Mouse (Mus musculus) cerebellum, postnatal 14 days (tissue): ENCODE results near the gene Mllt3.

Experiments used
- DNase-seq, 2 experiments: peaks; one replicate each; pipeline ENCODE4 v3.0.0; 2021; ENCODE audit warnings: mixed read lengths in 2 of 2

Gene Mllt3

DNA sequence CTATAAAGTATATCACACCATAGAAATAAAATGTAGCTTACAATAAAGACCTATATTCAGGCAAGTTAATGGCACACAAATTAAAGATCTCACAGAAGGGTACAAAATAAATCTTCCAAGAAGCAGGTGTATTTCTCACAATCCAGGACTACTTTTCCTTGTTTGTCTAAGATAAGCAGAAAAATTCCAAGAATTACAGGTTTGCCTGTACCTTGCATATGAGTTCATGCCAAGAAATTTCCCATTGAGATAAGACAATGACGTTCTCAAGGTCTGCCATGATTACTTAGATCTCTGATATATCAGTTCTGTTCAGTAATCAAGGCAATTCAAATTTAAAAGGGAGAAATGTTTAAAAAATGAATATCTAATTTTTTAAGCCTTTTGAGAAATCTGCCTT lies 272.9 kb downstream of the Mllt3 start:
- DNase-seq = no peak

DNA sequence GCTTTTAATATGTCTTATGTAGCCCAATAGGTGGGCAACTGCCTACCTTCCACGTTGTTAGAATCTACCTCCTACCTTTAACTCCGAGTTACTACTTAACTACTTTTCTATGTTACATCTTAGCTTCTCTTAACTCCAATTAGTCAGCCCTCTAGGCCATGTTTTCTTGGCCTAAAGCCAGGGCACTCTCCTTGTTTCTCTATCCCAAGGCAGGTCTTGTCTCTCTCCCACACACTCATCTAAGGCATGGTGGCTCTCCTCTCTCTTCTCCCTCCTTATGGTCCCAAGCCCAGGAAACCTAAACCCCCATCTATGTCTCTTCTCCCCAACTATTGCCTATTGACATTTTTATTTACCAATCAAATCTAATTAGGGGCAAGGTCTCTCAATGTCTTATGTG lies 273.5 kb downstream of the Mllt3 start:
- no peak for DNase-seq

DNA sequence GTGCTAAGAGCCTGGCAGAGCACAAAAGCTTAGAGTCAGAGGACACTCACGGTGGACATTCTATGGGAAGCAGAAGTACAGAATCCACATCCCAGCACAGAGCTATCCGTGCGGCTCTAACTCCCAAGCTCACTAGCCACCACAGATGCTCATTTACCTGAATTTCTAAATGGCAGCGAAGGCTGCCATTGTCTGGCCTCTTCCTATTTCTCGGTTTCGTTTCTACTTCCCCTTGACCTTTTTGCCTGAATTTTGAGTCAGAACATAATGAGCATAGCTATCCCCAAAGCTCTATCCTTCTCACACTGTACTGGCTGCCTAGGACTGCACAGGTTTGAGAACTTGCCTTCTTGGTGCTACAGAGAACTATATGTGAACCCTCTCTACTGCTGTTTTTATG lies 274.1 kb downstream of the Mllt3 start:
- DNase-seq = no peak

DNA sequence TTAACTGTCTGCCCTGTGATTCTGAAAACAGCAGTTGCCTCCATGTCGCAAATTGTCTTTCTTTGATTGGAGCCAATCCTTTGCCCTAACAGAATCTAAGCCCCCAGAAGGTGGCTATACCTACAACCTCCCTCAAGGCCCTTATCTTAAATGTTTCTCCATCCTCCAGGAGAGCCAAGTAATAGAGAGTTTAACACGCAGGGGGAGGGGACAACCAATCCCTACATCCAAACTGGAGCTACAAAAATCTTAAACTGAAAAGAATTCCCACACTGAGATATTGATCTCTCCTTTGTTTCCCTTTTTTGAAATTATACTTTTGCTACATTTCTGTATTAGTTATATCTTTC lies 281.7 kb downstream of the Mllt3 start:
- DNase-seq = no peak

DNA sequence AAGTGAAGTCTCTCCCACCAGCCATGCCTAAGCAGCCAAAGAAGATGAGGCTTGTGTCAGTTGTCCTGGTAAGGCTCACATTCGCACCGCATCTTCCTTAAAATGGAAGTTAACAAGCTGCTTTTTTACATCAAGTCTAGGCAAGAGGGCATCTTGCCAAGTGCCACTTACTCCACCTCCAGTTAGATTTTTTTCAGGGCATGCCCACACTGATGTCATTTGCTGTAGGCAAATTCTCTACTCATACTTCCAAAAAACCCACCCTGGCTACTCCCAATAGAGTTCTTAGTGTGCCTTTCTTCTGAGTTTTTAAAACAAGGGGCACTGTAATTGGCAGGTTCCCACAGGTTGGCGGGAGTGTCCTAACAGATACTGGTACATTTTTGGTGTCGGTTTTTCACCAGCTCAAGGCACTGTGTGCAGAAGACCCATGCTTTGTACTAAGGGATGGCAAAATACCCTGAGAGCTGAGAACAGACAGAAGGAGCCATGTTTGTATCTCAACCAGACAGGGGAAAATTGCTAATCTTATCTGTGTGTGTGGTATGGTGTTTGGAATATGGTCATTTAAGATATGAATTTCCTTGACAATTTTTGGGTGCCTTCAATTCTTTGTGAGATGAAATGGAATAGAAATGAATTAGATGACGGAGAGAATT lies 282.2 kb downstream of the Mllt3 start:
- DNase-seq = no peak

DNA sequence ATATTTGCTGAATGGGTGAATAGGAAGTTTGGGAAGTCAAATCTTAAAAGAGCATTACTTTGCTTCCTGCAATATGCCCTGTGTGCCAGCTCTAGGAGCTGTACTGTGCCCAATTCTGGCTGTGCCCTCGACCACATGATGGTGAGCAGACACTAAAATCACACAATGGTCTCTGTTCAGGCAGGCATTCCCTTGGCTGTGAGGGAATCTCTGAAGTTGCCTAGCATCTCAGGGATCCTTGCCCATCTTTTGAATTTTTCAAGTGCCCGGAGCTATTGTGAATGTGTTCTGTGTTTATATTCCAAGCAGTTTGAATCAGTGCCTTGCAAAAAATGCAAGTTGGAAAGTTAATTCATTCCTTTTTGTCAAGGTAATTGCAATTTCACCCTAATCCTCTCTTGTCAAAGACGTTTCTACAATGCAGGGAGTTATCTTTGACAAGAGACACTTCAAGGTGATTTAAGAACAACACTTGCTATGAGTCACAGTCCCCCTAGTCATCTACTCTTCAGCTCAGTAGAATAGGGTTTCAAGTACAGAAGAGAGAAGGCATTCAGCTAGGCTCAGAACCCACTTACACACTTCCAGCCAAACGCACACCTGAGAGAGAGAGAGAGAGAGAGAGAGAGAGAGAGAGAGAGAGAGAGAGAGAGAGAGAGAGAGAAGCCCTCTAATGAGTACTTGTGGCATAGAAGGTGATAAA lies 283.5 kb downstream of the Mllt3 start:
- DNase-seq = peak in 1 of 2 experiments; percentile 16

DNA sequence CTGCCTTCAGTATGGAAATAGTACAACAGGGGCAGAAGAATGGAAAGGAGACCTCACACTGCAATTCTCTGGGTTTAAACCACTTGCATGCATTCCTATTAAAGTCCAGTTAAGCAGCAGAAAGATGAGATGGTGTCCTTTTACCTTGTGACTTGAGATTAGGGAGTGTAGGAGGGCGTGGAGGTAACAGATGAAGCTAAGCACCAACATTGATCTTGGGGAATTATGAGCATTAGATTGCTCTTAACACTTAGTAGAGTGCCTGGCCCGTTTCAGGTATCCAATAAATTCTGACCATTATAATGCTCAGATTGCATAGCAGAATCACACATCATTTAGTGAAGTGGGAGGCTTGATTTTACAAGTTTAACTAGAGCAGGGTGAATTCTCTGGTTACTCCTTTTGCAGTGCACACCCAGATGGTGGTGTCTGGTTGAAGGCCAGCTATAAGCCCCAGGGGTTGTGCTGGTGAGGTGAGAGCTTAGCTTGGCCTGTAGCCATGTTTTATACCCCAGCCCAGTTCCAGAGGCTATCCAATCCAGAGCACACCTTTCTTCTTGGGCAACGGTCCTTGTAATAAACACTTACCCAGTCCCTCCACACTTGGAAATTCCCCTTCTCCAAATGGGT lies 288.0 kb downstream of the Mllt3 start:
- no peak for DNase-seq

DNA sequence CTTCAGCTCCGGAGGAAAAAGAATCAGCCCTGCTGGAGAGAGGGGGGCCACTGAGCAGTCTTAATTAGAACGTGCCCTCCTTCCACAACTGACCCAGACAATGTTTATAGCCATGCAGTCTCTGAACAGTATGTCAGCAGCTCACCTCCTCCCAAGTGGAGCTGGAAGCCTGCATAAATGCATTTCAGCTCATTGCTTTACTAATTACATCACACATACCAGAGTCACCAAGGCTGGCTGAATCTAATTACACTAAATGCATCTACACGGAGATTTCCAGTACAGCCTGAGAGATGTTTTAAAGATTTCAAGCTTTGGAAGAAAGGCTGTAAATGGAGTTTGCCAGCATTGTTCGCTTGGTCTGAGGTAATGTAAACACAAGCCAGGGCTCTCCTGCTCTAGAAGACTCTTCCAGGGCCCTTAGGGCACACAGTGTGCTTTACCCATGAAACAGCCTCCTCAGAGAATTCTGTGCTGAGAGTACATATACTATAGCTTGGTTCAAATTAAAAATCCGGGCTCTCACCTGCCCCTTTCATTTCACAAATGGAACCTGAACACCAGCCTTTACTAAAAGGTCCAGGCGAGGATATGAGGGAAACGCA lies 293.5 kb downstream of the Mllt3 start:
- no peak for DNase-seq

DNA sequence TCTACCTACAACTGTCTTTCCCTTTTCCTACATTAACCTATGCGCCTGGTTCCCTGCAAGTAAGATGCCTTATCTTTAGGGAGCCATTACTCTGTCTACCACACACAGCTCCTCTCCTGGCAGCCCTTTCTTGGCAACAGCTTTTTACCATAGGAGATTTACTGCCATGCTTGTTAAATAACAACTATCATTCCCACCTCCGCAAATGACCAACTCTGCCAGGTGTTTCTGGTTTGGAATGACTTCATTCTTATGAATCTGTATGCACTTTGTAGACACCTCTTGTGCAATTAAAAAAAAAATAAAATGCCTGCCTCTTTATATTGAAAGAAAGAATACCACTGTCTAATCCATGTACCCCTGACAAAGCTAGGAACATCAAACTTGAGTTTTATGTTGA lies 294.1 kb downstream of the Mllt3 start:
- no peak for DNase-seq

DNA sequence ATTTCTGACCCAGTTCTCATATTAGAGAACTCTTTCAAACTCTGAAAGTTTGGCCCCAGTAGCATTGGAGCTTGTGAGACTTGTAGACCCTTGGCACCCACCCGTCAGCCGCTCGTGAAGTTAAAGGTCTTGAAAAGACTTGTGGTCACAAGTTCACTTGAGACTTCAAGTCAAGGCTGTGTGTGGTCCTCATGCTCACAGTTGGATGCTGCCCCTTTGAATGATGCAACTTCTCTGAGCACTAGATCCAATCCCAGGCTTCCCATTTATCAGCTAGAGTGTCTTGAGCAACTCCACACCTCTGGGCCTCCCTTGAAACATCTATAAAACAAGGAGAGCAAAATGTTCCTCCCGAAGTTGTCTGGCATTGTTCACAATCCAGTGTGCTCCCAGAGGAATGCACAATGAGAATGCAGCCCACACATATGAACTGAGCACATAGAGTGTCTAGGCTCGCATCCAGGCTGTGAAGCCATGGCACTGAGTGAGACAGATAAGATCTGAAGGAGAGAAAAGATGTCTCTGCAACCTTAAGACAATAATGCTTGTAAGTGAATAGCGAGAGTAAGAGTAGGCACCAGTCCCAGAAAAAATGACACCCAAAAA lies 295.9 kb downstream of the Mllt3 start:
- no peak for DNase-seq

DNA sequence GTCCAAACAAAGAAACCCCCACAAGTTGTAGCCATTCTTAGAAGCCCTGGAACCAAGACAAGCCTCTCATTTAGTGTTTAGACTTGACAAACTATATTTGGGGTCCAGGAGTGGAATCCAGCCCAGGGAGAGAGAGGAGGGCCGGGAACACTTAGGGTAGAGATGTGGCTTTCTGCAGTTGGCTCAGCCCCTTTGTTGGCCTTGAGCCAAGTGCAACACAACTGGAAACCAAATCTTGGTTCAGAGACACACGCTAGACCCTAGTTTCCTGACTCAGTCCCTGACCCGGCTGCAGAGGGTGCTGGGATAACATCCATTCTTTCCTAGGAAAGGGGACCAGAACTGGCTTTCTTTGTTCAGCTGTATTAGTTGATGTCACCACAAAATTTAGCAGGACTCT lies 296.4 kb downstream of the Mllt3 start:
- no peak for DNase-seq

DNA sequence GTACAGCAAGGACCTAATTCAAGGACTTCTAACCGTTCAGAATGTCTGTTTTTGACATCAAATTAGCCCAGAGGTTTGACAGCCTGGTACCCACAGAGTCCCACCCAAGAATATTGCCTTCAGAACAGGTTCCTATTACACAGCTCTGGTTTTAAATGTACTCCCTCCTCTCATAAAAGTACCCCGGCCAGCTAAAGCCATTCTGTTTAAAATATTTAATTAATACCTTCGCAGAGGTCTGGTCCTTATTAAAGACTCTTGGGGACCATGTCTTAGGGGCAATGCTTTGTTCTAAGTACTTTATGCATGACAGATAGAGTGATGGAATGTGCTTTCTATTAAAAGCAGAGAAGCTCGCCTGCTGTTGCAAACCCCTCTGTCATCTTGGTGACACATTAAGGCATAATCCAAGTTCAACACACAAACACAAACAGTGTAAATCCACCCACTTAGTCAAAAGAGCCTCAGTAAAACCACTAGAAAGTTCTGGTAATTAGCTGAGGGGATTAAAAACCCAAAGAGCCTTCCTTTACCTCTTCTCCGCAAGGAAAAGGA lies 302.0 kb downstream of the Mllt3 start:
- DNase-seq = no peak

DNA sequence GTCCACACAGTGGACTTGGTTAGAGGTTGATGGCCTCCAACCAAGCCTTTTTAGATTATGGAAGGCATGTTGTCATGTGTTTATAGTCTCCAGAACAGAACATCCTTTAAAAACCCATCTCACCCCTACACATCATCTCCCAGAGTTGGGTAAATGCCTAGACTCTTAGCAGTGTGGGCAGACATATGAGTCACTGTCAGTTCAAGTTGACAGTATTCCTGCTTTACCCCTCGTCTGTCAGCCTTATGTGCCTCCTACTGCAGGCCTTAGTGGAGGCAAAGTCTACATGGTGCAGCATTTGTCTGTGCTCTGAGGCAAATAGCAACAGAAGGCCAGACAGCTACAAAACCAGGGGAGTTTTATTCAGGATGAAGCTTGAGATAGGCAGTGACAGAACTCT lies 304.6 kb downstream of the Mllt3 start:
- DNase-seq = no peak

DNA sequence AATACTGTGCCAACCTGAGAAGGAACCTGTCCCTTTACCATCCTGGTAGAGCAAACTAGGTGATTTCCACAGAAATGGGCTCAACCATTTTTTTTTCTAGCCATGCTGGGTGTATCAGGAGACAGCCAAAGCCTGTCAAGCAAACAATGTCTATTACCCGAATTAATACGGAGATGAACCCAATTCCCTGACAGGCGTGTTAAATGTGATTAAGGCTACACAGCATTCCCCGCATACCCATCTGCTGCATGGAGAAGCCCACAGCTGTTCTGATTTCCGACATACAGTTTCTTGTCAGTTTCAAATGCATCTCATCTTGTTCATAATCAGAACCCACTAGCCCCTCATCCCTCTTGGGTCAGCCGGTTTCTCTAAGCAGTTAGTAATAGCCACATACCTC lies 309.7 kb downstream of the Mllt3 start:
- DNase-seq = no peak
